Mouse (Mus musculus) thymus, postnatal 10 days (tissue): ENCODE measurements around the gene Ppp2r5a.

Experiments
- DNase-seq, 2 experiments: peaks; one replicate each; pipeline ENCODE4 v3.0.0; 2021; ENCODE audit warnings: low spot score in 2 of 2

Ppp2r5a gene

GRCm38 (mm10) chr1:191418936-191419335 is 15.9 kb upstream of the Ppp2r5a start:
- no peak for DNase-seq

GRCm38 (mm10) chr1:191417111-191417510 is 14.0 kb upstream of the Ppp2r5a start:
- DNase-seq: no peak

GRCm38 (mm10) chr1:191416611-191417010 is 13.5 kb upstream of the Ppp2r5a start:
- DNase-seq: no peak

GRCm38 (mm10) chr1:191414432-191414831 is 11.4 kb upstream of the Ppp2r5a start:
- no peak for DNase-seq

- DNase-seq: no peak
Observed at GRCm38 (mm10) chr1:191413691-191414415, 10.8 kb upstream of the Ppp2r5a start.

DNA sequence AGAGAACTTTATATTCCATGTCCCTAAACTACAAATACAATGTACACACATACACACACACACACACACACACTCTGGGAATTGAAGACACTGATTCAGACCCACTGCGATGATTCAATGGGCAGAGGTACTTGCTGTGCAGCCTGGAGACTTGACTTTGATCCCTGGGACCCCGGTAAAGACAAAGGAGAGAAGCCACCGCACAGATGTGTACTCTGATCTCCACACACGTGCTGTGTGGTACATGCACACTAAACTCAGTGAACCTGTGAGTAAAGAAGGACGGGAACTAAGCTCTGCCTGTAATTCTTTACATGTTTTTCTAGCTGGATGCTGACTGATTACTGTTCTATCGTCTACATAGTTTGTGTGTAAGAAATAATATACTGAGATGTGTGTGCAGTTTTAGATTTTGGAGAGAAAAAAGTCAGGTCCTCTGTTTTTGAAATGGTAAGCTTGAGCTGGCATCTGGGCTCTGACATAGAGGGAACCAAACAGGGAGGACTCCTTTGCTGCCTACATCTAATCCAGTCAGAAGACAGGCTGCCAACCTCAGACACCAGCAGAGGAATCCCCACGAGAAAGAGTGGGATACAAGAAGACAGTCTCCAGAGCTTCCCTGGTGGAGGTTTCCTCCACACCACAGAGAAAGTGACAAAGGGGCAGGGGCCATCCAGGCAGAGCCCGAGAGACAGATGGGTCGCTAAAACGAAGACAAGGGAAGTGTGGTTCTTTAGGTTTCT is 7.4 kb upstream of the Ppp2r5a start:
- no peak for DNase-seq

- DNase-seq: no peak
Observed at GRCm38 (mm10) chr1:191407246-191407645, 4.2 kb upstream of the Ppp2r5a start.

GRCm38 (mm10) chr1:191406516-191406915 is 3.4 kb upstream of the Ppp2r5a start:
- no peak for DNase-seq

- no peak for DNase-seq
Observed at GRCm38 (mm10) chr1:191404721-191405329, 1.8 kb upstream of the Ppp2r5a start.

GRCm38 (mm10) chr1:191404301-191404700 is 1.2 kb upstream of the Ppp2r5a start:
- DNase-seq: peak; percentile 60 to 78

DNA sequence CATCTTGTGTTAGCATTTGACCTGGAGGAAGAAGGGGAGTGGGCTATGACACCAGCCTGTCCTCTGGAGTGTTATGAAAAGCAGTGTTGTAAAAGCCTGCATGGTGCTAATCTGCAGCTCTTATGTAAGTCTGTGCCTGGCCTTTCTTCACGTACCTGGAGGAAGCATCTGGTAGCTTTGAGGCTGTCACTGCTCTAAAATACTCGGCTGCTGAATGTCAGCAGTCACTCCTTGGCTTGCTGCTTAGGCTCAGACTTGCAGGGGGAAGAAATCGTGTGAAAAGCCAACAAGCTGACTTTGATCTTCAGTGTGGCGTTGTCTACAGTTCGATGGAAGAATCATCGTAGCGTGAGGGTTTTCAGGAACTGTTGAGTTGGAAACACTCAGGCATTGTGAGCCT is 566 bp downstream of the Ppp2r5a start:
- peak; percentile 23 to 39 for DNase-seq

DNA sequence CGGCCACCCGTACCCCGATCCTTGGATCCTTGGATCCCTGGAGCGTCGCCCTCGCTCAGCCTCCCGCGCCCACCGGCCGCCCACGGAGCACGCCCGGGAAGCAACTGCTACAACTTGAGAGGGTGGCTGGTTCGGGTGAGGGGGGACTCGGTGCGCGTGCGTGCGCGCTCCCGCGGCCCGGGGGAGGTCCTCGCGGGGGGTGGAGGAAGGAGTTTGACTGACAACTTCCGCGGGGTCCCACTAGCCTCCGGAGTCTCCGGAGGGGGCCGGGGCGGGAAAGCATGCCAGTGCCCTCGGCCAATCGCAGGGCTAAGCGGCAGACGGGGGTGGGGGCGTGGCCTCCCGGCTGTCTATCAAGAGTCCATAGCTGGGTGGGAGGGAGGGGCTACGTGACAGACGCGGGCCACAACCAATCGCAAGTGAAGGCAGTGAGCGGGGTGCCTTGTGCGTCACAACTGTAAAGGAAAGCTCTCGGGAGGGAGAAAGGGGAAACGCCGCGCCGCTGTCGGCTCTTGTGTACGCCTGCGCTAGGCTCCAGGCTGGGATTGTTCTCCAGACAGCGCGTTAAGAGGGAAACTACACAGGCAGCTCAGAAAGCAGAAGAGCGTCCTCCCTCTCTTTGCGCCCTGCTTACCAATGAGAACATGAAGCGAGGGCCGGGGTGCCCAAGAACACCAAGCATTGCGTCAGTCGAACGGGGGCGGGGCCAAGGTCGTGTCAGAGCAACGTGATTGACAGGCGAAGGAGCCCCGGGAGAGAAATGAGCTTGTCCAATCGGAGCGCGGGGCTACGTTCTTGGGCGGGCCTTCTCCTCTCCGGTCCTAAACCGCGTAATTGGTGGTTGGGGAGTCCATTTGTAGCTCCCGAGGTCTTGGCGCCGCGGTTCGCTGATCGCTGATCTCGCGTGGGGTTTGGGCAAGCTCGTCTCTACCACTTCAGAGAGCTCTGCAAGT is 5.9 kb downstream of the Ppp2r5a start:
- peak; percentile 100 for DNase-seq

DNA sequence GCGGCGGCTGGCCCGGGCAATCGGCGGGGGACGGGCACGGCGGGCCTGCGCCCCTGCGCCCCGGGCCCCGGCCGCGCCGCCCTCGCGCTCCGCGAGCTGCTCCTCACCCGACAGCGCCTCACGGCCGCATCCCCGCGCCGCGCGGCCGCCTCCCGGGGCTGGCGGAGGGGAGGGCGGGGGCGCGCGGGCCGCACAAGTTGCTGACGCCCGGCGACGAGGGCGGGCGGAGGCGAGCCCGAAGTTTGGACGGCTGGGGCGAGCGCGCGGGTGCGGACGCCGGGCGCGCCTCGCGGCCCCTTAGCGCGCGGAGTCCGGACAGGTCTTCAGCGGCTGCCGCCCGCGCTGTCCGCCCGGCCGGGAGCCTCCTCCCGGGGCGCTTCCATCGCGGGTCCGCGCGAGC is 6.6 kb downstream of the Ppp2r5a start:
- peak in 1 of 2 experiments; percentile 44 for DNase-seq

DNA sequence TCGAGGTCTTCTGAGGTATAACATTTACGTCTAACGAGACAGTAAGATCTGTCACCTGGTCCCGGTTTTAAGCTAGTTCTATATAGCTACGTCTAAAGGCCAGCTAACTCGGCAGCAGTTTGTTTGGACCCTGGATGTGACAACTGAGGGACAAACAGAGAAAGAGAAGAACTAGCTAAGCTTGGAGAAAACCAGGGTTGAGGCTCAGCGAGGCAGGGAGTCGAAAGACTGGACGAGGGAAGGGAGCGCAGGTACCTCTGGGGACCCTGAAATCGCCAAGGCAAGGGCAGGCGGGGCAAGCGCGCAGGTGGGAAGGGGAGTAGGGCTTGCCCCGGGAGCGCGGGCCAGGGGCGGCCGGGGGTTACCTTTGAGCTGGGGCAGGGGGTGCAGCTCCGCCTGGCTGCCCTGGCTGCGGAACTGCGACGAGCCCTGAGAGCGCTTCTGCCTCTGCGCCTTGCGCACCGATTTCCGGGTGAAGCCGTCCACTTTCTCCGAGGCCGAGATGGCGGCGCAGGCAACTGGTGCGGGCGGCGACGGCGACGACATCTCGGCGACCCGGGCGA is 7.1 kb downstream of the Ppp2r5a start:
- DNase-seq: peak; percentile 74 to 77

GRCm38 (mm10) chr1:191395200-191395599 is 7.9 kb downstream of the Ppp2r5a start:
- no peak for DNase-seq

- DNase-seq: no peak
Observed at GRCm38 (mm10) chr1:191394126-191394525, 8.9 kb downstream of the Ppp2r5a start.

- no peak for DNase-seq
Observed at GRCm38 (mm10) chr1:191393536-191393935, 9.5 kb downstream of the Ppp2r5a start.

DNA sequence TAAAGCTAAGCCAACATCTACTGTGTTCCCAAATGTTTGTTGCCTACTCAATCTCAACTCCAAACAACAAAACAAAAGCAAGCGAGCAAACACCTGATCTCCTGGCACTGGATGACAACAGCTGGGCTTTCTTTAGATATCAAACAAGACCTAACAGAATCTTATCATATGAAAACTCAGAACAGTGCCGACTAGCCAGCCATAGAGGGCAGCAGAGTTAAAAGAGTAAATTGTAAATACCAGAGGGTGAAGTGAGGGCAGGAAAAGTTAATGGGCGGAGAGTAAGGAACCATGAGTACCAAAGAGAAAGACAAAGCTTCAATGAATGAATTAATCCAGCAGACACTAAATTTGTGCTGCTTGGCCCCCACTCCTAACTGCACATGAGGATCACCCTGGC is 11.8 kb downstream of the Ppp2r5a start:
- DNase-seq: peak; percentile 50 to 62

DNA sequence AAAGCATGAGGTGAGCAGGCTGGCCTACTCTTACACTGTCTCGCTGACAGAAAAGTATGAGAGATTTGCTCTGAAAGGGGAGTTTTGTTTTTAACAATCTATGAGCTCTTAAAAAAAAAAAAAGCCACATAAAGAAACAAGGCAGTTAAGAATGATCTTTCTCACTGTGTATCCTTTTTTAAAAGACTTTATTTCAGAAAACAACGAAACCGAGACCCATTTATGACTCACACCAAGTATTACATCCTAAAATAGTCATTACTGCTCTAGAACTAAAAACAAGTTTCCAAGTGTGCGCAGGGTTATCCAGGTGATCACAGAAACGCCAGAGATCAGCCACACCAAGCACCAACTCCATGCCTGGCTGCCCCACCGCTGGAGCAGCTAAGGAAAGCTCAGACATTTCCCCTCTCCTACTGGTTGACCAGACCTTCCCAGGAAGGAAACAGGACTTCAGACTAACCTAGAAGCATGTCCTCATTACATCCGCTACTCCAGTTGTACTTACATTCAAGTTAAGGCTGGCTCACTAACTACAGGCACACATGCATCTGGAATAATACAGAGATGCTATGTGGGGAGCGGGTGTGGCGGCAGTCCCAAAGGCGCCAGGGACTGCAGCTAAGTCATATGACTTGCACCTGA is 18.2 kb downstream of the Ppp2r5a start:
- no peak for DNase-seq

DNA sequence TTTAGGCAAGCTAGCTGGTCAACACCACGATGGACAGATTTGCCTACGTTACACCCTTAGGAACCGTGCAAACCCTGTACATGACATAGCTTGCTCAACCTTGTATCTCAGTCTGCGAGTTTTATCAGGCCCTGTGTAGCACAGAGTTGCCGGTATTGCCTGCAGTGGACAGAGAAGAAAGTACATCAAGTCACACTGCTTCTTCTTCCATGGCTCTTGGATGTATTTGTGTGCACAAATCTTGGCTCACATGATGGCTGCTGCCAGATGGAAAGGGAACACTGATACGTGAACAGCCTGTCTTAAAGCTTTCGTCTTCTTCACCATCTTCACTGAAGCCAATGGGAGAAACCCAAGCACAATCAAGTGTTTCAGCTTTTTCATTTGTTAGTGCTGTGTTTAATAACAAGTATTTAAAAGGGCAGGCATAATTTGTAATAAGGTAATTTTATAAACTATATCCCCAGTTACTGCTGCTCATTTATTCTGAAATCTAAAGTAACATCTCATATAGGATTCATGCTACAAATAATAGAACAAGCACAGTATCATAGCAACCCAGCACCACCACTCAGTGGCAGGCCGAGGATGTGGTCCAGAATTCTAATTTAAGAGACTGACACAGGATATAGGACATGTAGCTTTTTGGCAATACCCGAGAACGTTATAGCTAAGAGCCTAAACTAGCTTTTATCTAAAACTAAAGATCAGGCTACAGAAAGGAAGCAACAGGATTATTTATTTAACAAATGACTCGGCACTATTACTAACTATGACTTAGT is 20.9 kb downstream of the Ppp2r5a start:
- no peak for DNase-seq
